Mouse (Mus musculus) megakaryocyte, embryonic 14.5 days (primary cell): Measurements from ENCODE around the gene Serinc5.

Experiments used
- FLI1 ChIP-seq: IDR thresholded peaks from 2 replicates; pipeline ENCODE4 v1.6.1; 2012; ENCODE audit warnings: low read length, inconsistent platforms, mixed read lengths
- GATA1 ChIP-seq: IDR thresholded peaks from 3 replicates; pipeline ENCODE4 v1.6.1; 2012; ENCODE audit warnings: mixed read lengths, low read length, inconsistent platforms, borderline replicate concordance

- TF ChIP-seq GATA1: no peak
- TF ChIP-seq FLI1: no peak
Measured at GRCm38 (mm10) chr13:92626196-92626595, 15.3 kb downstream of the Serinc5 start.
